Mouse (Mus musculus): Measurements from ENCODE around the gene Tarm1.

Tarm1 gene

DNA sequence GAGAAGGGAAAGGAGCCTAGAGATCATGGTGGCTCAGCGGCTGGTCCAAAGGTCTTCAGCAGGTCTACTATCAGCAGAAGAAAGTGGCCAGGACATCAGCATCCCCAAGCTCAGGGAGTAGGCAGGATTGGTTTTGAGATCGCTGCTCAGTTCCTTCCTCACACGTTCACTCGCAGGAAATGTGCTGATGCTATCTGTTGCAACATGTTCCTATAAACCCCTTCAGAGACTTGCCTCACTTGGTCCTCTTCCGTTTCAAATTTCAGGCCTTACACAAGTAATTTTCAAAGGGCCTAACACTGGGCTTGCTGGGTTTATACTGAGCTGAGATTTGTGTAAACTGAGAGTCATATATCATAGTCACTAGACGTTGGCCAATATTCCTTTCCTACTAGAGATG is at the start of gene Tarm1:
Gene Tarm1 (minus strand): TSS at position 186 of the 400 bp plus-strand sequence.
- DNase-seq (ENCODE audit: low read depth, low spot score) = no peak

- DNase-seq (ENCODE audit: low read depth, low spot score) = no peak
These were observed 3.5 kb upstream of the Tarm1 start for GRCm38 (mm10) chr7:3505913-3506312.

DNA sequence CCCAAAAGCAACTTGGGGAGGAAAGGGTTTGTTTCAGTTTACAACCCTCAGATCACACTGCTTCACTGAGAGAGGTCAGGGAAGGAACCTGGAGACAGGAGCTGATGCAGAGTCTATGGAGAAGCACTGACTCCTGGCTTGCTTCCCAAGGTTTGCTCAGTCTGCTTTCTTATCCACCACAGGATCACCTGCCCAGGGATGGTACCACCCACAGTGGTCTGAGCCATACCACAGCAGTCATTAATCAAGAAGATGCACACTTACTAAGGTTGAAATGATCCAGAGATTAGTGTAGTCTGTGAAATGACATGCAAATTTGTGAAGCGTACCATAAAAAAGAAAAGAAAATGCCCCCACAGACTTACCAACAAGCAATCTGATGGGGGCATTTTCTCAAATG is 2.0 kb downstream of the Tarm1 start:
- DNase-seq (ENCODE audit: low read depth, low spot score) = no peak

DNA sequence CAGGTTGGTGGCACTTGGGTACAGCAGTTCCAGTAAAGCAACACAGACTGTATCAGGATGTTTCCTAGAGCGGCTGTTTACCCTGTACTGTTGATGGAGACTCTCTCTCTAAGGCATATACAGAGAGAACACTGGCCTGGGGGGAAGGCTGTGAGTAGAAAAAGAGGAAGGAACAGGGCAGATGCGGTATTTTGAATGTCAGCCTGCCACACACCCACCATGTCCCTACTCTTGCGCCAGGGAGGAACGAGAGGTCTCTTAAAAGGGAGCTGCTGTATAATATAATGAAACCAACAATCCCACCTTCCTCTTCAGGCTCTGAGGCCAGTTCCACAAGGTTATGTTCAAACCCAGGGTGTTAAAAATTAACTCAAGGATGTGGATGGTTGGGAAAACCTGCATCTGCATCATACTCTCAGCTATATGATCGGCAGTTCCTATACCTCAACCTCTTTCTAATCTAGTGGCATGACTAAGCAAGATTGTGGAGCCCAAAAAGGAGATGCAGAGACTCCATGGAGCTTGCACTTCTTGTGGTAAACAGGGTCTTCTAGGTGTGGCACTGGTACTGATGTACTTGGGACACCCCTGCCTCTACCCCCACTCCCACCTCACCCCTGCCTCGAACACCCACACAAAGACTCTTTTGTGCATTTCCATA is 20.3 kb downstream of the Tarm1 start:
- DNase-seq (ENCODE audit: low read depth, low spot score) = peak; percentile 38

GRCm38 (mm10) chr7:3476728-3477127 is 25.7 kb downstream of the Tarm1 start:
- no peak for DNase-seq (ENCODE audit: low read depth, low spot score)

DNA sequence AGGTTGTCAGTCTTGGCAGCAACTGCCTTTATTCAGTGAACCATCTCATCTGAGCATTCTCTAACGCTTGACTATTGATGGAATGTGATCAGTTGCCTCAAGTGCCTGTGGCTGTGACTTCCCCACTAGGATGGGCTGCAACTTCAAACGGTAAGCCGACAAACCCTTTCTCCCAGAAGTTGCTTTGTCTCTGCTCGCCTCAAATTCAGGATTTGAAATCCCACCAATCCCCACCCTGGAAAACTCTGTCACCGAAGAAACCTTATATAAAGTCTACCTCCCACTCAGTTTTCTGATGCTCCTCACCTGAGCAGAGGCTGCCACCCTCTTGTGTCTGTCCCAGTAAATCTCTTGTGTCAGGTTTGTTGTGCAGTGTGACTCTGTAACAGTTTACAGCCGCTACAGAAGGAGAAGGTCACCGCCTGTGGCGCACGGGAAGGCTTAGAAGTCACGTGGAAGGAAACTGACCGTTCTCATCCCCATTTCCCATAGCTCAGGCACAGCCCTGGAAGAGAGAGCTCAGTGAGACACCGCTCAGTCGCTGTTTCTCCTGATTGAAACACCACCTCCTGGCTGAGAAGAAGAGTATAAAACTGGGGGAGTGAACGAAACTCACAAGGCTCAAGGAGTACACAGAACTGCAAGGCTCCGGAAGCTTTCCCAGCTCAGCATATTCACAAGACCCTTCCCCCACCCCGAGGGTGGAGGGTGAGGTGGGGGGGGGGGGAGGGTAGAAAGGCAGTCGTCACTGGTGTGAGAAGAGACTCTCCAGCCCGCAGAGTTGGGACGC is 27.9 kb downstream of the Tarm1 start:
- no peak for DNase-seq (ENCODE audit: low read depth, low spot score)

DNA sequence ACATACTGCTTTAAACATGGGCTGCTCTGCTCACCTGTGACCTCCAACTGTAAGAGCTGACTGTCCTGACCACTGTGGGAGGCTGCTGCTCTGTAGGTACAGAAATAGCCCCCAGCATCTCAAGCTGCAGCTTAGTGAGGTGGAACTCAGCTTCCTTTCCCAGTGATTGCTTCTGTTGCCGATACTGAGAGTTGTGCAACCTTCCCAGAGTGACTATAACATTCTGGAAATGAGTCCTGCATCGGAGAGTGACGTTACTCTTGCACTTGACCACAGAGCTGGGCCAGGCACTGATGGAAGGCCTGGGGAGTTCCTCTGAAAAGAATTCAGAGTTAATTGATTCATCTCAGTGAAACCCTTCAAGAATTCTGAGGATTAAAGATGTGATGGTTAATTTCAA is 29.6 kb downstream of the Tarm1 start:
- peak; percentile 35 for DNase-seq (ENCODE audit: low read depth, low spot score)

- DNase-seq (ENCODE audit: low read depth, low spot score) = no peak
These were observed 33.8 kb downstream of the Tarm1 start for GRCm38 (mm10) chr7:3468614-3469013.

- DNase-seq (ENCODE audit: low read depth, low spot score) = no peak
These were observed 39.1 kb downstream of the Tarm1 start for GRCm38 (mm10) chr7:3463306-3463705.

DNA sequence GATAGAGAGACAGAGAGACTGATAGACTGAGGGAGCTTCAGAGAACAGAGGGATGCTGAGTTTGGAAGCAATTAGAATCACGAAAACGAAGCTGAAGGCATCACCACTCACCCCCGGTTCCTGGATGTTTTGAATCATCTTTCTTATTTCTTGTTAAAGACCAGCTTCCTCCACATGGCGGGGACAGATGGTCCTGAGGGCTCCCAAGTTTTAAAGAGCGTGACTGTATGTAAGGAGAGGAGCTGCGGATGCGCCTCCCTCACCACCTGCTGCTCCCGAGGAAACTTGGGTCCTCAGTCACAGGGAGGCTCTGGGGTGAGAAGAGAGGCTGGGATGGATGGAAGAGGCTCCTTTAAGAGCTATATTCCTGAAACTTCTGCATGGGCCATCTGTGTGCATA is 42.2 kb downstream of the Tarm1 start:
- DNase-seq (ENCODE audit: low read depth, low spot score) = no peak

- no peak for DNase-seq (ENCODE audit: low read depth, low spot score)
These were observed 44.6 kb downstream of the Tarm1 start for GRCm38 (mm10) chr7:3457841-3458217.

GRCm38 (mm10) chr7:3457111-3457840 is 45.1 kb downstream of the Tarm1 start:
- DNase-seq (ENCODE audit: low read depth, low spot score) = no peak

DNA sequence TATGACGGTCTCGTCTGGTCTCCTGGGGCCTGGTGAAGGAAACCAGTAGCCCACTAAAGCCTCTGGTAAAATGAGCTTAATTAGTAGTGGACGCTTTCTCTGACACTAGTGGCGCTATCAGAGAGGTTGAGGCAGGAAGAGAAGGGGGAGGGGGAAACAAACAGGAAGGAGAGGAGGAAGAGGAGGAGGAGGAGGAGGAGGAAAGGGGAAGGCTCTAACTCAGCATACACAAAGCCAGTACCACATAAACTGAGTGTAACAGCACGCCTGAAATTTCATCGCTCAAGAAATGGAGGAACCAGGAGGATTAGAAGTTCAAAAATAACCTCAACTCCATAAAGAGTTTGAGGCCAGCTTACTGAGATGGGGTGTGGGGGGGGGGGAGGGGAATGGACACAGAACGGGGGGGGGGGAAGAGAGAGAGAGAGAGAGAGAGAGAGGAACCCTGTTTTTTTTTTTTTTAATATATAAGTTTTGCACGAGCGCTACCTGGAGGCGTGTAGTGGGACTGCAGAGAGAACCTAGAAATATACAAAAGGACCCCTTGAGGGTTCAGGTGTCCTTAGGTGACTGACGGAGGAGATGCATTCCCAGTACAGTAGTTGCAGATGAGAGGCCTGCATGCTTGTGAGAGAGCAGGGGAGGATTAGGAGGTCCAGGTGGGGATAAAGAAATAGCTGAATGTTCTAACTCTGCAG is 48.8 kb downstream of the Tarm1 start:
- no peak for DNase-seq (ENCODE audit: low read depth, low spot score)

- DNase-seq (ENCODE audit: low read depth, low spot score) = no peak
These were observed 49.5 kb downstream of the Tarm1 start for GRCm38 (mm10) chr7:3452821-3453485.

DNA sequence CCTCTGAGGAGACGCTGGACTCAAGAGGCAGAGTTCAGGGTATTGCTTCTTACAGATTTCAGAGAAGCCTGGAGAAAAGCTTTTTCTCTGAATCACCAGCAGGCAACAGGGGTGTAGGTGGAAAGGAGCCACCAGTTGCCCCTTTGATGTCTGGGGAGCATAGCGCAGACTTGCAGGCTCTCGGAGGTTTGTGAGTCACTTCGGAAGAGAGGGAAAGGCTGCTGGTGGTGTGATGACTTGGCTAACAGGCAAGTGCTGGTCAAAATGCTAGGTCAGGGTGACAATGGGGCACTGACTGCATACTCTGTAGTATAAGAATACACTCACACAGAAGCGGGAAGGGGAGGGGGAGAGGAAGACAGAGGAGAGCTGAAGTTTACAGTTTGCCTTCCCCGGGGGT is 51.3 kb downstream of the Tarm1 start:
- no peak for DNase-seq (ENCODE audit: low read depth, low spot score)

DNA sequence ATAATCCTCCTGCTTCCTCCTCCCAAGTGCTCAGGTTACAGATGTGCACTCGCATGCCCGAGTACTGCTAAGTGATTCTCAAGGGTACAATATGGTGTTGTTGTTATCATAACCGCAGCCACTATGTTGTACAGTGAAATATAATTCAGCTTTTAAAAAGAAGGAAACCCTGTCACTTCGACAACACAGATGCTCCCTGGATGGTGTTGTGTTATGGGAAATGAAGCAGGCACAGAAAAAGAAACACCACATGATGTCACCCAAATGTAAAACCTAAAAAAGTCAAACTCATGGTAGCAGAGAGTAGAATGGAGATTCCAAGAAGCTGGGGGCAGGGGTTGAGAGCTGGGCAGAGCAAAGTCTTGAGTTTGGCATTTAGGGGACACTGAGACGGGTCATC is 51.8 kb downstream of the Tarm1 start:
- DNase-seq (ENCODE audit: low read depth, low spot score) = no peak

- peak; percentile 76 for DNase-seq (ENCODE audit: low read depth, low spot score)
These were observed 53.5 kb downstream of the Tarm1 start for GRCm38 (mm10) chr7:3448737-3449454.

DNA sequence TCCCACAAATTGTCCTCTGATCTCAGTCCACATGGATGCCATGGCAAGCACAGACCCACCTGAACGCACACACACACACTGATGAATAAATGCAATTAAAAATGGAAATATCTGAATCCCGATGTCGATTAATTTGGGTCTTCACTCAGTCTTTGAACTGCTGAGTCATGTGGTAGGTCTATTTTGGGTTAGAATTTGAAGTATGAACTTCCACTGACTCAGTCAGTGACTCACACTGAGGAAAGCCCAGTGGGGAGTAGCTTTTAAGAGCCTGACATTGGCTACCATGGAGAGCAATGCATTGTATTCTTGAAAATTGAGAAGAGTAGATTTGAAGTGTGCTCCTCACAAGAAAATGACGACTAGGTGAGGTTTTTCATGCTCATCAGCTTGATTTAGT is 55.4 kb downstream of the Tarm1 start:
- no peak for DNase-seq (ENCODE audit: low read depth, low spot score)

DNA sequence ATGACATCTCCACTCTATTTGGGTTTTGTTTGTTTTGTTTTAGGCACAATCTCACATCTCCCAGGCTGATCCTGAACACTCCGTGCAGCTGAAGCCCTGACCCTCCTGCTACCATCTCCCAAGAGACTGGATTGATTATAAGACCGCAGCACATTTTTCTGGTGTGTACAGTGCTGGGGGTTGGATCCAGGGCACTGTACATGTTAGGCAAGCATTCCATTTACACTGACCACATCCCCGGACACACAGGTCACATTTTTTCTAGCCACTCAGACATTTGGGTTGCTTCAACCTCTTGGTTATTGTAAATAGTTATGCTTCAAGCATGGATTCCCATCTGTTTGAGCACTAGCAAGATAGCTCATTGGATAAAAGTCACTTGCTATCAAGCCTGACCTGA is 55.8 kb downstream of the Tarm1 start:
- no peak for DNase-seq (ENCODE audit: low read depth, low spot score)

- DNase-seq (ENCODE audit: low read depth, low spot score) = peak; percentile 54
These were observed 57.7 kb downstream of the Tarm1 start for GRCm38 (mm10) chr7:3444678-3445077.

Measured in A20 (cell line).